Mouse (Mus musculus) midbrain, postnatal 0 days (tissue): ENCODE measurements at regions not wholly inside any gene's neighbourhood (a gene's known extent, or its start where the extent isn't known, plus 50 kb on each side); places are given as distances from the start of the nearest gene placed in this dataset.

Experiments used
- ATAC-seq: fragments of 200-750 bp; cut with Nextera tagmentation; 2 replicates; pipeline ENCODE4 v1.8.0; 2017; ENCODE audit warnings: moderate number of reproducible peaks, mild to moderate bottlenecking, moderate TSS enrichment, moderate library complexity; ENCODE audit not compliant: low FRiP score
- DNase-seq: peaks from one replicate; pipeline ENCODE4 v3.0.0-alpha.2; 2015; ENCODE audit warnings: low spot score
- H3K27ac ChIP-seq: fragments of 300-500 bp; sonication (generic); 2 replicates; pipeline ENCODE4 v1.5.1; 2014; ENCODE audit warnings: low read depth, mild to moderate bottlenecking, low read length, mixed read lengths
- H3K27me3 ChIP-seq: fragments of 300-500 bp; sonication (generic); 2 replicates; pipeline ENCODE4 v1.6.1; 2014; ENCODE audit warnings: low read length, control low read depth, mixed read lengths; ENCODE audit not compliant: insufficient read depth
- H3K36me3 ChIP-seq: fragments of 300-500 bp; sonication (generic); 2 replicates; pipeline ENCODE4 v1.6.1; 2014; ENCODE audit warnings: low read length, control low read depth, mixed read lengths; ENCODE audit not compliant: insufficient read depth
- H3K4me1 ChIP-seq: fragments of 300-500 bp; sonication (generic); 2 replicates; pipeline ENCODE4 v1.6.1; 2014; ENCODE audit warnings: mild to moderate bottlenecking, control low read depth, antibody characterized with exemption, low read length, mixed read lengths; ENCODE audit not compliant: insufficient read depth
- H3K4me2 ChIP-seq: fragments of 300-500 bp; sonication (generic); 2 replicates; pipeline ENCODE4 v1.6.1; 2014; ENCODE audit warnings: low read depth, mild to moderate bottlenecking, low read length, mixed read lengths; ENCODE audit not compliant: poor library complexity, severe bottlenecking
- H3K4me3 ChIP-seq: fragments of 300-500 bp; sonication (generic); 2 replicates; pipeline ENCODE4 v1.5.1; 2014; ENCODE audit warnings: low read depth, mild to moderate bottlenecking, low read length, moderate library complexity
- H3K9ac ChIP-seq: fragments of 300-500 bp; sonication (generic); replicated peaks from 2 replicates; pipeline ENCODE4 v1.6.1; 2014; ENCODE audit warnings: mild to moderate bottlenecking, low read length, moderate library complexity, mixed read lengths; ENCODE audit not compliant: poor library complexity, severe bottlenecking
- H3K9me3 ChIP-seq: fragments of 300-500 bp; sonication (generic); 2 replicates; pipeline ENCODE4 v1.6.1; 2016; ENCODE audit warnings: low read length, control low read depth
- CTCF ChIP-seq: IDR thresholded peaks from 2 replicates; pipeline ENCODE4 v1.5.1; 2016; ENCODE audit warnings: antibody characterized with exemption, mild to moderate bottlenecking
- WGBS: fragments of 180-500 bp; shearing (Covaris S2); extraction: QIAGEN DNeasy Blood & Tissue Kit; methylation state at CpG from one replicate; pipeline ENCODE4 v1.1.7; 2014; 5-methylcytosine and 5-hydroxymethylcytosine counted together

GRCm38 (mm10) chr14:76913850-76914249 is 122.7 kb upstream of the Ccdc122 start:
- Histone ChIP-seq H3K4me2 (no peak overlapping the region), H3K27ac (no peak overlapping the region), H3K4me1 (no peaks in the 10 kb centered on the region), H3K36me3 (no peaks in the 10 kb centered on the region), H3K27me3 (no peaks in the 10 kb centered on the region), H3K9ac (no peak overlapping the region), H3K9me3 (no peaks in the 10 kb centered on the region), H3K4me3 (no peak overlapping the region)
- DNase-seq (no peak), ATAC-seq (no peak)
- no peak for TF ChIP-seq CTCF
- 87% methylated on average over 3 of the region's 3 CpGs for WGBS

- H3K9ac ChIP-seq, result no peak overlapping the region
- H3K4me1 ChIP-seq, result no peaks in the 10 kb centered on the region
- H3K4me2 ChIP-seq, result no peak overlapping the region
- H3K9me3 ChIP-seq, result no peaks in the 10 kb centered on the region
- TF ChIP-seq CTCF, result no peak
- DNase-seq, result no peak
- H3K27me3 ChIP-seq, result no peaks in the 10 kb centered on the region
- H3K36me3 ChIP-seq, result no peaks in the 10 kb centered on the region
- WGBS, result 64% methylated on average over 8 of the region's 8 CpGs
- H3K27ac ChIP-seq, result no peak overlapping the region
- no peak for ATAC-seq
- no peak overlapping the region for H3K4me3 ChIP-seq
Measured at GRCm38 (mm10) chr14:76912301-76913001, 124.1 kb upstream of the Ccdc122 start.

GRCm38 (mm10) chr14:76911271-76911670 is 125.3 kb upstream of the Ccdc122 start:
- ATAC-seq (no peak), DNase-seq (no peak)
- 90% methylated on average over 5 of the region's 5 CpGs for WGBS
- no peaks in the 10 kb centered on the region for H3K27me3 ChIP-seq
- no peak overlapping the region for H3K4me3 ChIP-seq
- H3K36me3 ChIP-seq, result no peaks in the 10 kb centered on the region
- no peak overlapping the region for H3K4me2 ChIP-seq
- no peaks in the 10 kb centered on the region for H3K4me1 ChIP-seq
- H3K9me3 ChIP-seq, result no peaks in the 10 kb centered on the region
- H3K9ac ChIP-seq, result no peak overlapping the region
- H3K27ac ChIP-seq, result no peak overlapping the region
- no peak for TF ChIP-seq CTCF

GRCm38 (mm10) chr14:76910186-76910585 is 126.4 kb upstream of the Ccdc122 start:
- ATAC-seq, result no peak
- no peak for DNase-seq
- no peak overlapping the region for H3K27ac ChIP-seq
- no peak overlapping the region for H3K4me2 ChIP-seq
- no peak overlapping the region for H3K9ac ChIP-seq
- no peaks in the 10 kb centered on the region for H3K9me3 ChIP-seq
- H3K36me3 ChIP-seq, result no peaks in the 10 kb centered on the region
- no peaks in the 10 kb centered on the region for H3K27me3 ChIP-seq
- no peak overlapping the region for H3K4me3 ChIP-seq
- 95% methylated on average over 5 of the region's 5 CpGs for WGBS
- no peaks in the 10 kb centered on the region for H3K4me1 ChIP-seq
- TF ChIP-seq CTCF, result no peak

- 70% methylated on average over 5 of the region's 5 CpGs for WGBS
- Histone ChIP-seq H3K36me3 (no peaks in the 10 kb centered on the region), H3K27me3 (no peaks in the 10 kb centered on the region), H3K4me1 (no peaks in the 10 kb centered on the region), H3K4me2 (no peak overlapping the region), H3K9ac (no peak overlapping the region), H3K27ac (no peak overlapping the region), H3K4me3 (no peak overlapping the region), H3K9me3 (no peaks in the 10 kb centered on the region)
- TF ChIP-seq CTCF, result no peak
- ATAC-seq, result no peak
- DNase-seq, result no peak
Measured at GRCm38 (mm10) chr14:76907941-76908340, 128.6 kb upstream of the Ccdc122 start.

- no peaks in the 10 kb centered on the region for H3K4me1 ChIP-seq
- DNase-seq (no peak), ATAC-seq (no peak)
- no peak overlapping the region for H3K4me3 ChIP-seq
- H3K9me3 ChIP-seq, result no peaks in the 10 kb centered on the region
- 86% methylated on average over 1 of the region's 1 CpGs for WGBS
- no peak overlapping the region for H3K9ac ChIP-seq
- H3K36me3 ChIP-seq, result no peaks in the 10 kb centered on the region
- no peak for TF ChIP-seq CTCF
- H3K27ac ChIP-seq, result no peak overlapping the region
- H3K27me3 ChIP-seq, result no peaks in the 10 kb centered on the region
- H3K4me2 ChIP-seq, result no peak overlapping the region
Measured at GRCm38 (mm10) chr14:76902962-76903757, 133.4 kb upstream of the Ccdc122 start.
